Mouse (Mus musculus) forebrain, embryonic 11.5 days (tissue): ENCODE results near the gene Samhd1. TPM values are rescaled to one million over a fixed set of nuclear protein-coding genes. Genes with fewer than 3 reads are reported as not detected.

Experiments used
- ATAC-seq: fragments of 200-750 bp; cut with Nextera tagmentation; replicated peaks from 2 replicates; pipeline ENCODE4 v1.8.0; 2017; ENCODE audit warnings: moderate TSS enrichment; ENCODE audit not compliant: low FRiP score
- DNase-seq: peaks from one replicate; pipeline ENCODE4 v3.0.0-alpha.2; 2017; ENCODE audit warnings: low spot score
- H3K27ac ChIP-seq: fragments of 300-500 bp; sonication (generic); 2 replicates; pipeline ENCODE4 v1.5.1; 2014; ENCODE audit warnings: low read depth, low read length
- H3K27me3 ChIP-seq: fragments of 300-500 bp; sonication (generic); 2 replicates; pipeline ENCODE4 v1.6.1; 2014; ENCODE audit warnings: mild to moderate bottlenecking, low read length, mixed read lengths; ENCODE audit not compliant: control insufficient read depth, insufficient read depth
- H3K36me3 ChIP-seq: fragments of 300-500 bp; sonication (generic); 2 replicates; pipeline ENCODE4 v1.6.1; 2014; ENCODE audit warnings: mild to moderate bottlenecking, low read length, moderate library complexity, mixed read lengths; ENCODE audit not compliant: control insufficient read depth, insufficient read depth
- H3K4me1 ChIP-seq: fragments of 300-500 bp; sonication (generic); replicated peaks from 2 replicates; pipeline ENCODE4 v1.6.1; 2014; ENCODE audit warnings: low read length, mixed read lengths; ENCODE audit not compliant: control insufficient read depth, insufficient read depth
- H3K4me2 ChIP-seq: fragments of 300-500 bp; sonication (generic); 2 replicates; pipeline ENCODE4 v1.6.1; 2014; ENCODE audit warnings: low read depth, mild to moderate bottlenecking, low read length, moderate library complexity, mixed read lengths; ENCODE audit not compliant: severe bottlenecking
- H3K4me3 ChIP-seq: fragments of 300-500 bp; sonication (generic); 2 replicates; pipeline ENCODE4 v1.5.1; 2014; ENCODE audit warnings: low read depth, low read length
- H3K9ac ChIP-seq: fragments of 300-500 bp; sonication (generic); 2 replicates; pipeline ENCODE4 v1.6.1; 2014; ENCODE audit warnings: low read length
- H3K9me3 ChIP-seq: fragments of 300-500 bp; sonication (generic); 2 replicates; pipeline ENCODE4 v1.6.1; 2016; ENCODE audit warnings: low read length, mixed read lengths; ENCODE audit not compliant: control insufficient read depth
- WGBS: fragments of 180-500 bp; shearing (Covaris S2); extraction: QIAGEN DNeasy Blood & Tissue Kit; methylation state at CpG from one replicate; pipeline ENCODE4 v1.1.7; 2014; 5-methylcytosine and 5-hydroxymethylcytosine counted together
- polyA plus RNA-seq: library from polyadenylated mRNA; unstranded; fragments of >200 nt; fragmentation: Nextera tagmentation; extraction: Ambion mirVana; gene quantifications from 2 replicates; pipeline ENCODE4 v1.2.1, GENCODE M21; 2014

Samhd1 gene
- 25.6 and 27.5 TPM in 2 replicates for polyA plus RNA-seq

GRCm38 (mm10) chr2:157135014-157135413 is at the start of gene Samhd1:
TSS of gene Samhd1 (minus strand) at chr2:157135265.
- Histone ChIP-seq H3K27ac (peak within 1 kb of the TSS; percentile 53; the same call in 1 of the 2 replicates), H3K27me3 (no peaks in the 10 kb centered on the region), H3K36me3 (no peaks in the 10 kb centered on the region), H3K4me2 (peak within 1 kb of the TSS; percentile 87), H3K9ac (peak within 1 kb of the TSS; percentile 75), H3K9me3 (no peaks in the 10 kb centered on the region), H3K4me1 (peaks cover 2% of the 10 kb centered on the region; the same call in 1 of the 2 replicates), H3K4me3 (peak within 1 kb of the TSS; percentile 71)
- ATAC-seq (peak; percentile 91), DNase-seq (peak; percentile 95)
- 0% methylated on average over 32 of the region's 32 CpGs for WGBS

- H3K4me3 ChIP-seq = no peak overlapping the region
- ATAC-seq = no peak
- no peaks in the 10 kb centered on the region; the same call in 1 of the 2 replicates for H3K36me3 ChIP-seq
- H3K4me1 ChIP-seq = no peaks in the 10 kb centered on the region
- H3K9ac ChIP-seq = no peak overlapping the region
- no peak for DNase-seq
- no peaks in the 10 kb centered on the region for H3K9me3 ChIP-seq
- H3K4me2 ChIP-seq = no peak overlapping the region
- WGBS = 81% methylated on average over 6 of the region's 6 CpGs
- H3K27me3 ChIP-seq = no peaks in the 10 kb centered on the region
- H3K27ac ChIP-seq = no peak overlapping the region
Observed at GRCm38 (mm10) chr2:157178167-157178566, 43.1 kb upstream of the Samhd1 start.

GRCm38 (mm10) chr2:157176248-157176647 is 41.2 kb upstream of the Samhd1 start:
- DNase-seq (no peak), ATAC-seq (no peak)
- Histone ChIP-seq H3K36me3 (no peaks in the 10 kb centered on the region; the same call in 1 of the 2 replicates), H3K4me1 (no peaks in the 10 kb centered on the region), H3K9me3 (no peaks in the 10 kb centered on the region), H3K27ac (no peak overlapping the region), H3K9ac (no peak overlapping the region), H3K4me2 (no peak overlapping the region), H3K27me3 (no peaks in the 10 kb centered on the region), H3K4me3 (no peak overlapping the region)
- 94% methylated on average over 3 of the region's 3 CpGs for WGBS

GRCm38 (mm10) chr2:157174416-157174815 is 39.4 kb upstream of the Samhd1 start:
- H3K36me3 ChIP-seq = no peaks in the 10 kb centered on the region; the same call in 1 of the 2 replicates
- WGBS = 83% methylated on average over 5 of the region's 5 CpGs

GRCm38 (mm10) chr2:157173555-157173954 is 38.5 kb upstream of the Samhd1 start:
- Histone ChIP-seq H3K9ac (no peak overlapping the region), H3K9me3 (no peaks in the 10 kb centered on the region), H3K36me3 (peaks cover 3% of the 10 kb centered on the region; the same call in 1 of the 2 replicates), H3K4me2 (no peak overlapping the region), H3K4me1 (no peaks in the 10 kb centered on the region), H3K27ac (no peak overlapping the region), H3K4me3 (no peak overlapping the region), H3K27me3 (no peaks in the 10 kb centered on the region)
- ATAC-seq (no peak), DNase-seq (no peak)
- WGBS = 96% methylated on average over 6 of the region's 6 CpGs

More at GRCm38 (mm10) chr2:157174416-157174815, 39.4 kb upstream of the Samhd1 start:
- Histone ChIP-seq H3K27ac (no peak overlapping the region), H3K9me3 (no peaks in the 10 kb centered on the region), H3K4me2 (no peak overlapping the region), H3K9ac (no peak overlapping the region), H3K4me3 (no peak overlapping the region), H3K27me3 (no peaks in the 10 kb centered on the region), H3K4me1 (no peaks in the 10 kb centered on the region)
- no peak for DNase-seq
- no peak for ATAC-seq

- WGBS = 96% methylated on average over 6 of the region's 6 CpGs
- no peaks in the 10 kb centered on the region for H3K4me1 ChIP-seq
- no peaks in the 10 kb centered on the region for H3K9me3 ChIP-seq
- H3K27me3 ChIP-seq = no peaks in the 10 kb centered on the region
- H3K4me3 ChIP-seq = no peak overlapping the region
- no peak overlapping the region for H3K9ac ChIP-seq
- DNase-seq = no peak
- H3K36me3 ChIP-seq = peaks cover 3% of the 10 kb centered on the region; the same call in 1 of the 2 replicates
- no peak overlapping the region for H3K4me2 ChIP-seq
- no peak for ATAC-seq
- no peak overlapping the region for H3K27ac ChIP-seq
Observed at GRCm38 (mm10) chr2:157172984-157173383, 37.9 kb upstream of the Samhd1 start.

GRCm38 (mm10) chr2:157170626-157171025 is 35.6 kb upstream of the Samhd1 start:
- ATAC-seq = no peak; the same call in 1 of the 2 replicates
- no peaks in the 10 kb centered on the region for H3K27me3 ChIP-seq
- no peak overlapping the region for H3K4me3 ChIP-seq
- H3K36me3 ChIP-seq = peaks cover 6% of the 10 kb centered on the region; the same call in 1 of the 2 replicates
- no peak for DNase-seq
- H3K9ac ChIP-seq = no peak overlapping the region
- H3K27ac ChIP-seq = no peak overlapping the region; the same call in 1 of the 2 replicates
- H3K4me1 ChIP-seq = no peaks in the 10 kb centered on the region
- 64% methylated on average over 6 of the region's 6 CpGs for WGBS
- no peak overlapping the region for H3K4me2 ChIP-seq
- H3K9me3 ChIP-seq = no peaks in the 10 kb centered on the region

GRCm38 (mm10) chr2:157170166-157170565 is 35.1 kb upstream of the Samhd1 start:
- WGBS = 32% methylated on average over 5 of the region's 5 CpGs
- Histone ChIP-seq H3K4me2 (no peak overlapping the region), H3K4me1 (no peaks in the 10 kb centered on the region), H3K27me3 (no peaks in the 10 kb centered on the region), H3K4me3 (no peak overlapping the region), H3K9ac (no peak overlapping the region), H3K27ac (no peak overlapping the region; the same call in 1 of the 2 replicates), H3K9me3 (no peaks in the 10 kb centered on the region), H3K36me3 (peaks cover 6% of the 10 kb centered on the region; the same call in 1 of the 2 replicates)
- ATAC-seq (peak; percentile 58; the same call in 1 of the 2 replicates), DNase-seq (peak; percentile 64)
